Mouse (Mus musculus): ENCODE results near the gene Syt12.

- no peak for TF ChIP-seq POLR2A (IDR thresholded peaks at IDR 0.05; ENCODE audit: borderline replicate concordance, extremely low read depth, low read depth, low read length)
- no peak for TF ChIP-seq CTCF (IDR thresholded peaks at IDR 0.05; ENCODE audit: insufficient read depth, low read length)
Observed at GRCm38 (mm10) chr19:4440222-4440621, 37.0 kb downstream of the Syt12 start.
